Mouse (Mus musculus) liver, postnatal 0 days (tissue): ENCODE data around the gene Wdtc1. TPM values are rescaled to one million over a fixed set of nuclear protein-coding genes. Genes with fewer than 3 reads are reported as not detected.

Source experiments
- ATAC-seq: fragments of 200-750 bp; cut with Nextera tagmentation; 2 replicates; pipeline ENCODE4 v1.8.0; 2017; ENCODE audit warnings: mild to moderate bottlenecking, moderate library complexity
- DNase-seq: peaks from one replicate; pipeline ENCODE4 v3.0.0-alpha.2; 2016
- H3K27ac ChIP-seq: fragments of 300-500 bp; sonication (generic); 2 replicates; pipeline ENCODE4 v1.5.1; 2014; ENCODE audit warnings: antibody characterized with exemption, moderate library complexity, mild to moderate bottlenecking, low read depth
- H3K27me3 ChIP-seq: fragments of 300-500 bp; sonication (generic); 2 replicates; pipeline ENCODE4 v1.6.1; 2014; ENCODE audit warnings: low read length, control low read depth, mixed read lengths; ENCODE audit not compliant: insufficient read depth
- H3K36me3 ChIP-seq: fragments of 300-500 bp; sonication (generic); replicated peaks from 2 replicates; pipeline ENCODE4 v1.6.1; 2014; ENCODE audit warnings: mild to moderate bottlenecking, control low read depth, low read length, moderate library complexity, mixed read lengths; ENCODE audit not compliant: insufficient read depth
- H3K4me1 ChIP-seq: fragments of 300-500 bp; sonication (generic); 2 replicates; pipeline ENCODE4 v1.6.1; 2014; ENCODE audit warnings: antibody characterized with exemption, mild to moderate bottlenecking, control low read depth; ENCODE audit not compliant: insufficient read depth
- H3K4me2 ChIP-seq: fragments of 300-500 bp; sonication (generic); 2 replicates; pipeline ENCODE4 v1.6.1; 2014; ENCODE audit warnings: low read depth, mild to moderate bottlenecking, low read length, moderate library complexity, mixed read lengths
- H3K4me3 ChIP-seq: fragments of 300-500 bp; sonication (generic); 2 replicates; pipeline ENCODE4 v1.5.1; 2014; ENCODE audit warnings: low read depth, low read length
- H3K9ac ChIP-seq: fragments of 300-500 bp; sonication (generic); replicated peaks from 2 replicates; pipeline ENCODE4 v1.6.1; 2014; ENCODE audit warnings: mild to moderate bottlenecking, moderate library complexity
- H3K9me3 ChIP-seq: fragments of 300-500 bp; sonication (generic); 2 replicates; pipeline ENCODE4 v1.6.1; 2016; ENCODE audit warnings: mild to moderate bottlenecking, control low read depth, low read length, mixed read lengths
- CTCF ChIP-seq: sonication (generic); IDR thresholded peaks from 2 replicates; pipeline ENCODE4 v1.5.1; 2016; ENCODE audit warnings: antibody characterized with exemption, low read depth
- EP300 ChIP-seq: IDR thresholded peaks from 2 replicates; pipeline ENCODE4 v1.6.1; 2016; ENCODE audit warnings: antibody characterized with exemption, low read depth, mild to moderate bottlenecking
- WGBS: fragments of 180-500 bp; shearing (Covaris S2); extraction: QIAGEN DNeasy Blood & Tissue Kit; methylation state at CpG from one replicate; pipeline ENCODE4 v1.1.7; 2014; ENCODE audit not compliant: insufficient replicate concordance; 5-methylcytosine and 5-hydroxymethylcytosine counted together
- polyA plus RNA-seq: library from polyadenylated mRNA; unstranded; fragments of >200 nt; fragmentation: Nextera tagmentation; extraction: Ambion mirVana; gene quantifications from 2 replicates; pipeline ENCODE4 v1.2.1, GENCODE M21; 2015

Gene Wdtc1
- polyA plus RNA-seq, 1 experiment from 2014 or later = 5.3 TPM

DNA sequence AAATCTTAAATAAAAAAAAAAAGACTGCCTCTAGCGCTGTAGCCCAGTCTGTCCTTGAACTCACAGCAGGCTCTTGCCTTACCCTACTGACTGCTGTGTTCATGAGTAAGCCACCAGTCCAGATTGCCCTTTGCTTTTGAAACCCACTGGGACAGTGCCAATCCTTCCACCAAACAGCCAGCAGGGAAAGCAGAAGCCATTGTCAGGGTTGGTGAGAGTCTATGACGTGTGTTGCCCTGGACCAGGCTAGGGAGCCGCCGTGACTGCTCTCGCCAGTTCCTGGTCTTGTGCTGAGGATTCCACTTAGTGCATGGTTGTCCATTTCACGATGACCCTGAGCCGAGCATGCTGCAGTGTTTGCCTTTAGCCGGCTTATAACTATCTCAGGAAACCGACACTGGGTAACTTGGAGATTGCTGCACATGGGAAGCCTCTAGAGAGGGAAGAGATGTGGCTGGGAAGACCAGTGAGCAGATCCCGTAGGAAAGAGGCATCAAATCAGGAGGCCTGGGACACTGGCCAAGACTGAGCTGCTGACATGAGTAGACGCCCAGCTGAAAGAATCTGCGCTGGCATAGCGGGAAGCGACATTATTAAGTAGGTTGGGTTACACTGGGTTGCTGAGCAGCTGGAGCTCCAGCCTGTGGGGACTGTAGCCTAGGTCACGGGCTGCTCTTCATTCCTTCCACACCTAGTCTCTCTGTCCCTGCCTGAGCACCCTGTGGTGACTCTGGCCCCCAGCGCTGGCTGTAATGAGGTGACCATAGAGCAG, 35.7 kb upstream of the Wdtc1 start:
- Histone ChIP-seq H3K27ac (peak overlapping the region; percentile 77; the same call in 1 of the 2 replicates), H3K4me2 (no peak overlapping the region), H3K4me1 (peaks cover 35% of the 10 kb centered on the region), H3K4me3 (no peak overlapping the region), H3K27me3 (no peaks in the 10 kb centered on the region), H3K36me3 (peaks cover 6% of the 10 kb centered on the region), H3K9me3 (no peaks in the 10 kb centered on the region), H3K9ac (no peak overlapping the region)
- TF ChIP-seq CTCF (no peak), EP300 (no peak)
- DNase-seq (no peak), ATAC-seq (no peak)
- WGBS = 84% methylated on average over 16 of the region's 16 CpGs

DNA sequence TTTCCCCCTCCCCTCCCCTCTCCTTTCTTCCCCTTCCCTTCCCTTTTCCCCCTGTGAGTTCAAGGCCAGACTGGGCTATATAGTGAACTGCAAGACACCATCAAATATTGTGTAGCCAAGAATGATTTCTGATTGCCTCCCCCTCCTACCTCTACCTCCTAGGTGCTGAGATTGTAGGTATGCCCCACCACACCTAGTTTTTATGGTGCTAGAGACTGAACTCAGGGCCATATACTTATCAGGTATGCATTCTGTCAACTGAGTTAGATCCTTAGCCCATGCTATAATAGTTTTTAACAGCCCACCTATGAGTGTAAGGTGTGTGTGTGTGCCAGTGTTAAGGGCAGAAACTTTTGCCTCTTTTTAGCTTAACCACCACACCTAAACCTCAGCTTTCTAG, 33.8 kb upstream of the Wdtc1 start:
- TF ChIP-seq EP300 = no peak
- TF ChIP-seq CTCF = no peak
- H3K4me2 ChIP-seq = no peak overlapping the region
- no peak overlapping the region for H3K9ac ChIP-seq
- H3K4me1 ChIP-seq = peaks cover 33% of the 10 kb centered on the region
- no peak for ATAC-seq
- H3K36me3 ChIP-seq = peaks cover 6% of the 10 kb centered on the region
- no peaks in the 10 kb centered on the region for H3K27me3 ChIP-seq
- no peak for DNase-seq
- H3K4me3 ChIP-seq = no peak overlapping the region
- no peaks in the 10 kb centered on the region for H3K9me3 ChIP-seq
- no peak overlapping the region for H3K27ac ChIP-seq

DNA sequence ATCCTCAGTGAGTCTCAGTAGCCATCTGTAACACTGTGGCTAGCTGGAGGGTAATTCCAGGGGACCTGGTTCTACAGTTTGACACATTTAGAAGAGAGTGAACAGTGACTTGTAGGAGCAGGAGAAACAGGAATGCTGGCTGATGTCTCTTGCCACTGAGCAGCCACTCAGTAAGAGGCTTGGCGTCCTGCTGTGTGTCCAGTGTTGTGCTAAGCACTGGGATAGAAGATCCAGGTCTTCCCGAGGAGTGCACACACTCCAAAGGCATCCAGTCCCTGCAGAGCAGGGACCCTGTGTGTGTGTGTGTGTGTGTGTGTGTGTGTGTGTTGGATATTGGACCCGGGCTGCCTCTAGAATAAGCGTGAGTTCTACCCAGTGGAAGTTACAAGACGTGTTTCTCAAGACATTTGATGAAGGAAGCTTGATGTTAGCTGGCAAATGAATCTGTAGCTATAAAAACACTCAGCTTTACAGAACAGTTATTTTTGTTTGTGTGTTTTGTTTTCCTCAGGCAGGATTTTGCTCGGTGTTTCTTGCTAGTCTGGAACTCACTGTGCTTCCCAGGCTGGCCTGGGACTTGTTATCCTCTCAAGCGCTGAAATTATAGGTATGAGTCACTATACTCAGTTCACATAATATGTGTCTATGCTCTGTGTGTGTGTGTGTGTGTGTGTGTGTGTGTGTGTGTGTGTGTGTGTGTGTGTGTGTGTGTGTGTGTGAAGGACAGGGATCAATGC, 32.9 kb upstream of the Wdtc1 start:
- H3K9ac ChIP-seq = no peak overlapping the region
- ATAC-seq (no peak), DNase-seq (no peak)
- H3K27ac ChIP-seq = no peak overlapping the region
- peaks cover 27% of the 10 kb centered on the region for H3K4me1 ChIP-seq
- 77% methylated on average over 7 of the region's 7 CpGs for WGBS
- H3K36me3 ChIP-seq = peaks cover 6% of the 10 kb centered on the region
- TF ChIP-seq CTCF (no peak), EP300 (no peak)
- H3K4me3 ChIP-seq = no peak overlapping the region
- no peaks in the 10 kb centered on the region for H3K9me3 ChIP-seq
- H3K4me2 ChIP-seq = no peak overlapping the region
- H3K27me3 ChIP-seq = no peaks in the 10 kb centered on the region

DNA sequence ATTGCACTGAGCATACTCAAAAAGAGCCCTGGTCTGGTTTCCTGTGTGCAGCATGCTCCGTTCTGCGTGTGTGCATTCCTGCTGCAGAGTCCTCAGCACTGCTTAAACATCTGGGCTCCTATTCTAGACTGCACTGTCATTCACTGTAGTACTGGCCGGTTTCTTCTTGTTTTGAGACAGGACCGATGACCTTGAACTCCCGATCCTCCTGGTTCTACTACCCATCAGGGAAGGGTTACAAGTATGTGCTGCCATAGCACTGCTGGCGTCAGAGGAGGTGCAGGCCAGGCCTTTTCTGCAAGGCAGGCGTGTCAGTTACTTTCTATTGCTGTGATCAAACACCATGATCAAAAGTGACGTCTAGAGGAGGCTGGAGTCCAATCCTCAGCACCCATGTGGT, 27.9 kb upstream of the Wdtc1 start:
- 66% methylated on average over 8 of the region's 8 CpGs for WGBS

DNA sequence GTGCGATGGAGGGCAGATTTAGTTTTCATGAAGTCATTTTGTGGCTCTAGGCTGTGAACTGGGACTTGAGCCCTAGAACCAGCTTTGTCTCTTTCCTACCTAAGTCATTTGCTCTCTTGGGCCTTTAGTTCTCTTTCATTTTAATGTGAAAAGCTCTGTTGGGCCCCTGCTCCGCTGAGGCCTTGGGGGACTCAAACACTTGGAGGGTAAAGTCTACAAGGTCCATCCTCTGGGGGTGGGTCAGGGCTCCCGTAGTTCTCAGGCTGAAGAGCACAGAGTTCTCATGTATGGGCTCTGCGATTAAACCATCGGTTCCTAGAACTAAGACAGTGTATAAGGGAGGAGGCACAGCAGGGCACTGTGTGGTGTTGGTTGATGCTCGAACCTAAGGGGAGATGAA, 27.3 kb upstream of the Wdtc1 start:
- Histone ChIP-seq H3K4me1 (peaks cover 41% of the 10 kb centered on the region), H3K9me3 (no peaks in the 10 kb centered on the region), H3K27ac (no peak overlapping the region), H3K27me3 (no peaks in the 10 kb centered on the region), H3K9ac (no peak overlapping the region), H3K4me3 (no peak overlapping the region), H3K36me3 (peaks cover 6% of the 10 kb centered on the region), H3K4me2 (no peak overlapping the region)
- DNase-seq = no peak
- WGBS = 76% methylated on average over 6 of the region's 6 CpGs
- TF ChIP-seq EP300 = no peak
- TF ChIP-seq CTCF = no peak
- no peak for ATAC-seq

More for the DNA sequence above, 27.9 kb upstream of the Wdtc1 start:
- Histone ChIP-seq H3K9ac (no peak overlapping the region), H3K9me3 (no peaks in the 10 kb centered on the region), H3K27me3 (no peaks in the 10 kb centered on the region), H3K36me3 (peaks cover 6% of the 10 kb centered on the region), H3K27ac (no peak overlapping the region), H3K4me1 (peaks cover 37% of the 10 kb centered on the region), H3K4me2 (no peak overlapping the region), H3K4me3 (no peak overlapping the region)
- ATAC-seq (no peak; the same call in 1 of the 2 replicates), DNase-seq (no peak)
- TF ChIP-seq EP300 (no peak), CTCF (no peak)

DNA sequence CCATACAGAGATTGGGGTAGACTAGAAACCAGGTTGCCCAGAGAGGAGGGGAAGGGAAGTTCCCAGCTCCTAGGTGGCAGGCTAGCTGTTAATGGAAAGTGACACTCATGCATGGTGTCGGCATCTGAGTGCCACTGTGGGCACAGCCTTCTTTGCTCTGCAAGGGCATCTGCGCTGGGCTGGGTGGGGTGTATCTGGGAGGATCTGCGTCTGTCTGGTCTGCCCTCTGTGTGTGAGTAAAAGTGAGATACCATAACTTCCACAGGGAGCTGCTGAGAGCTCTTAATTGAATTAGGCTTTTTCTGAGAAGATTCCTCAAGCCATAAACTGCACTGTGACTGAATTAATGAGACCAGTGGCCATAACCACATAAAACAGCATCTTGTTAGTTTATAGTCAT, 26.6 kb upstream of the Wdtc1 start:
- TF ChIP-seq CTCF (no peak), EP300 (no peak)
- Histone ChIP-seq H3K36me3 (peaks cover 6% of the 10 kb centered on the region), H3K4me1 (peaks cover 41% of the 10 kb centered on the region), H3K27ac (no peak overlapping the region), H3K4me2 (no peak overlapping the region), H3K4me3 (no peak overlapping the region), H3K9me3 (no peaks in the 10 kb centered on the region), H3K27me3 (no peaks in the 10 kb centered on the region), H3K9ac (no peak overlapping the region)
- no peak for DNase-seq
- no peak for ATAC-seq
- WGBS = 45% methylated on average over 3 of the region's 3 CpGs
